Mouse (Mus musculus): Measurements from ENCODE around the gene Pank4.
A peak's percentile ranks its signal among the peaks of the same experiment; 100 is the strongest.

The Pank4 gene

DNA sequence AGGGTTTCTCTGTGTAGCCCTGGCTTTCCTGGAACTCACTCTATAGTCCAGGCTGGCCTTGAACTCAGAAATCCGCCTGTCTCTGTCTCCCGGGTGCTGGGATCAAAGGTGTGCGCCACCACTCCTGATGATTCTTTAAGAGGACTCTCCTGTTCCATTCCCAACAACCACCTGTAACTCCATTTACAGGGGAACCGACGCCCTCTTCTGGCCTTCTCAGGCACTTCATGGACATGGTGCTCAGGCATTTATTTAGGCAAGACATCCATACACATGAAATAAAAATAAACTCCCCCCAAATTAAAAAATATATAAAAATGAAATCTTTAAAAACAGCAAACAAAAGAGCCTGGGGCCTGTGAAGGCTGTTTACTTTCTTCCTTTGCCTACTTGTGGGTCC, 3.2 kb downstream of the Pank4 start:
- peak in 1 of 2 experiments; percentile 36 for DNase-seq (ENCODE audit: low spot score in 2 of 2)

DNA sequence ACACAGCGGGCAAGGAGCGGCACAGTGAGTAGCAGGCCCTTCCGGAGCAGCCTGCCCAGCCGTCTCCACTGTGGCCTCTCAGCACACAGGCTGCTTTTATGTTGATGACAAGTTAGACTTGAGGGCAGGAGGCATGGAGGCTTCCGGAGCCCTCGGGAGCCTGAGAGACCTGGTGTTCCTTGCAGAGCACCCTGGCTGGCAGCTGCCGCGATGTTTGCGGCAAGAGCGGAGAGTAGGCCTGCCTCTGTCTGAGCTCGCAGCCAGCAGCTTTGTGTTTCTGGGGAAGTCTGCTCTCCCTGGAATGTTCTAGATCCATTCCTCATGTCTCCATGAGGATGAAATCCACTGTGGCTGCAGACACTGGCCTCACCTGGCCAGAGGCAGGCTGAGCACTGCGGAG, 8.6 kb downstream of the Pank4 start:
- DNase-seq (ENCODE audit: low spot score in 2 of 2) = no peak

DNA sequence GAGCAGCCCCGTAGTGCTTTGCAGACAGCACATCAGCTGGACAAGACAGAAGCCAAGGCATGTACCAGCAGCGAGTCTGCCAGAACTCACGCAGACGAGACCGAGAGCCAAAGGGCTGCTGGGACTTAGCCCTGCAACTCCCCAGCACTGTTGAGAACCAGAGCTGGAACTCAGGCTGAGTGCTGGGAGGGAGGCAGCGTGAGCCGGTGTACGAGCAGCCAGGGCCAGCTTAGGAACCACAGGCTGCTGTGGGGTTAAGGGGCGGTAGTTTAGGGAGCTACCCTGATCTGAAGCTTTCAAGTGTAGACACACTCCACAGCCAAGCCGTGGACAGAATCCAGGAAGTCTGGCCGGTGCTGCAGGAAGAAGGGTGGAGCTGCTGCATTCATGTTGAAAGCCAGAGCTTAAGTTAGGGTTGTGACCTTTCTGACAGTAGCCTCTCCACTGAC, 10.3 kb downstream of the Pank4 start:
- no peak for DNase-seq (ENCODE audit: low spot score in 2 of 2)

DNA sequence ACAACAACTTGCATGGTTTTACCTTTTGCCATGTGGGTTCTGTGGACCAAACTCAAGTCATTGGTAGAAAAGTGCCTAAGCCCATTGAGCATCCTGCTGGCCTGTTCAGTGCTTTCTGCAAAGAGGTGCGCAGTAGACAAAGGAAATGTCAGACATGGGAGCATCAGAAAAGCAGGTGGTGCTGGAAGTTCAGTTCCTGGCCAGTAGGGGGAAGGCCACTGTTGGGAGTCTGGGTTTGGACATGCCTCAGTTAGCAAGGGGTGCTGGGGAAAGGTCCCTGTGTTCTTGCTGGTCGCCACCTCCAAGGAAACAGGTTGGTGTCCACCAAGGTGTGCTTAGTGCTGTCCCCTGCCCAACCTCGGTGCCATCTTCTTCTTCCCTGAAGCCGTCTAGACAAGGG, 16.2 kb downstream of the Pank4 start:
- no peak for DNase-seq (ENCODE audit: low spot score in 2 of 2)

DNA sequence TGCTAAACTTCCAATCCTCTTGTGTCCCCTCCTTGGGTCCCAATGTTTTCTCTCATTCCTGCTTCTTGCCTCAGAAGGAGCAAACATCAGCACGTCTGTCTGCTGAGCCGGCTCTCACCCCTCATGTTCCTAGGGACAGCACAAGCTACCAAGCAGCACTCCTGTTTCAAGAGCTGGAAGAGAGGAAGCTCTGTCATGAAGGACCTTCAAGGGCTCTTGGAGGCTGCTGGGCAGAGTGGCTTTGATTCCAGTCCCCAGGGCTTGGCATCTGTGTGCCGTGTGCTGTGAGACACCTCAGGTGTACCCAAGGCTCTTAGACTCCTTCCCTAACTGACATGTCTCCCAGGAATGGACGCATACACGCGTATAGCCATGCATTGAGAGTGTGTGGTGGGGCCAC, 17.2 kb downstream of the Pank4 start:
- DNase-seq (ENCODE audit: low spot score in 2 of 2) = no peak

DNA sequence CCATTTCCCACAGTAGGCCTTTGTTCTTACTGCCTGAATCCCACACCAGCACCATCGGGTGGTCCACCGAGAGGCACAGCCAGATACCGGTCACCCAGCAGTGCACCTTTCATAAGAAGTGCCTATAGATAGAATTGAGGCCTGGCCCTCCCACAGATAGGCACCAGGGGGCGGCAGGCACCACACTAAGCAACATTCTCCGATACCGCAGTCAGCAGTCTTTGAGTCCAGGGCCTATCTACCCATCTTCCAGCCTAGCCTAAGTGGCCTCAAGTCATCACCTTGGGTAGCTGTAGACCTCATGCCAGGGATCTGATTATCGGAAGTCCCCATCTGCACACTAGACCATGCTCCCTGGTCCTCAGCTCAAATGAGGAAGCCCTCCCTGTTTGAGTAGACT, 17.6 kb downstream of the Pank4 start:
- peak in 1 of 2 experiments; percentile 30 for DNase-seq (ENCODE audit: low spot score in 2 of 2)

DNA sequence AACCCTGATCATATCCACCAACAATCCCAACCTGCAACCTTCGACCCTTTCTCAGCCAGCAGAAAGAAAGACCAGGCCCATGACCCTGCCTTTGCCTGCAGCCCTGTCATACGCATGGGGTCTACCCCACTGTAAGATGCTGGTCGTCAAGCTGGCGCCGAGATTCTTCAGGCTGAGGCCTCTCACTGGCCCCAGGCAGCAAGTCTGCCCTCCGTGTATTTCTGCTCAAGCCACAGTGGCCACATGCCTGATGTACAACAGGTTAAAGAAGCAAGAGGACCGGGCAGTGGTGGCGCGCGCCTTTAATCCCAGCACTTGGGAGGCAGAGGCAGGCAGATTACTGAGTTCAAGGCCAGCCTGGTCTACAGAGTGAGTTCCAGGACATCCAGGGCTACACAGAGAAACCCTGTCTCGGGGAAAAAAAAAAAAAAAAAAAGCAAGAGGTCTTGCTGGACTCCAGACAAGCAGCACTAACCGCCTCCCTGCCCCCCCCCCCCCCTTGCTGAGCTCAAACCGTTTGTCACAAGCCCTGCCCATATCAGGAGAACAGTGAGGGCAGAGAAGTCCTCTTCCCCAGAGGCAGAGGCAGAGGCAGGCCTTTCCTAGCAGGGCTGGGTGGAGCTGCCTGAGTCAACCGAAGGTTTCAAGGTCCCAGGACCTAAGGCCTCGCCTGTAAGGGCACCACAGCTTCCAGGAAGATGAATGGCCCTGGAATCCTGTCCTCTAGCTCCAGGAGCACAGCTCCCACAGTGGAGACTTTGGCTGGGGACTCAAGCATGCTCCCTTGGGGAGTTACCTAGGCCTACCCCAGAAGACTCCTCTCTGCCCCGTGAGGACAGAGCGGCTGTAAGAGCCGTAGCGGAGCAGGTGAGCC, 18.6 kb downstream of the Pank4 start:
- no peak for DNase-seq (ENCODE audit: low spot score in 2 of 2)

DNA sequence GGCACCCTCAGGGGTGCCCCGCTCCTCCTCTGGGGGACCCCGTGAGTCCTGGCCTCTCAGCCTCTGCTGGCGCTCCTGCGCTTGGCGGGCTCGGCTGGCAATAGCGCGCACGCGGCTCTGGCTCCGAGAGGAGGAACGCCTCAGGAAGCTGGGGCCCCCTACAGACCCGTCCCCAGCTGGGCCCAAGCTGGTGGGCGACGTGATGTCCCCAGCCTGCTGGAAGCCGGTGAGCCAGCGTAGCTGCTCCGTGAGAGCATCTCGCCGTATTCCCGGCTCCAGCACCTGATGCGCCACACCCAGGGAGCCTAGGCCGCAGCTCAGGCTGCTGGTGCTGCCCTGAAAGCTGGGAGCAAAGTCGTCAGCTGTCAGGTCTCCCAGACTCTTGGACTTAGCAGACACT, 19.8 kb downstream of the Pank4 start:
- DNase-seq (ENCODE audit: low spot score in 2 of 2) = no peak

DNA sequence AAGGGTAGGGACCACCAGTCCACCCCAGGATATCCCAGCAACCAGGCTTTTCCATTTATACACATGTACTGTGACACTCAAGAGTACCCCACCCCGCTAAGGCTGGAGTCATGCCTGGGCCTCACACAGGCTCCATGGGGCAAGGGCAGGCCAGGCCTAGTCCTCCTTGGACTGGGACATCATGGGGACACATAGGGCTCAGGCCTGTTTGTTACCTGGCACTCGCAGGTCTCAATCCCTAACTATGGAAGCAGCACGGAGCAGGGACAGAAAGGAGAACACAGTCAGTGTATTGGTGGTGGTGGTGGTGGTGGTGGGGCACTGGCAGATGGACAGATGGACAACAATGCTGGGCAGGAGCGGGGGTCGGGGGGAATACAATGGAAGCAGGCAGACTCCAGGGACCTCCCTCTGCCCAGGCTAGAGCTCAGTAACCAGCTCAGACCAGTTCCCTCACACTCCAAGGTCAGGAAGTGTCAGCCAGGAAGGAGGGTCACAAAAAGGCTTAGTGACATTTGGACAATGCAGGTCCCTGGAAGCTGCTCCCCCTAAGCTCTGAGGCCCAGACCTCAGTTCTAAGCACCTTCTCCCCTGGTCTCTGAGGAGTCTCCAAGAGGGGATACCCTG, 21.3 kb downstream of the Pank4 start:
- DNase-seq (ENCODE audit: low spot score in 2 of 2) = no peak

DNA sequence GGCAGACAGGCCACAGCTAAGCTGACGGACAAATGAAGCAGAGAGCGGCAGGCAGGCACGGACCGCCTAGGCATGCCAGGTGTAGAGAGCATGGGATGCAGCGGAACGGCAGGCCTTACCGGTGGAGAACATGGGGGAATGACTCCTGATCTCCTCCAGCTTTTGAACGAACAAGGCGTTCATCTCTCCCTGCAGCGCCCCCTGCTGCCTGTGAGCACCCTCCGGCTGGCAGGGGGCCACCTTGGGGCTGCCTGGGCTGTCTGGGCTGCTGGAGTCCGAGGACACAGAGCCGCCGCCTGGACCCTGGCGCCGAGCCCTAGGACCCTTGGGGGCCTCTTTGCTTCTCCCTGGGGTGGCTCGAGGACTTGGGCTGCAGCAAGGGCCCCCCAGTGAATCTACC, 22.2 kb downstream of the Pank4 start:
- peak in 1 of 2 experiments; percentile 57 for DNase-seq (ENCODE audit: low spot score in 2 of 2)

DNA sequence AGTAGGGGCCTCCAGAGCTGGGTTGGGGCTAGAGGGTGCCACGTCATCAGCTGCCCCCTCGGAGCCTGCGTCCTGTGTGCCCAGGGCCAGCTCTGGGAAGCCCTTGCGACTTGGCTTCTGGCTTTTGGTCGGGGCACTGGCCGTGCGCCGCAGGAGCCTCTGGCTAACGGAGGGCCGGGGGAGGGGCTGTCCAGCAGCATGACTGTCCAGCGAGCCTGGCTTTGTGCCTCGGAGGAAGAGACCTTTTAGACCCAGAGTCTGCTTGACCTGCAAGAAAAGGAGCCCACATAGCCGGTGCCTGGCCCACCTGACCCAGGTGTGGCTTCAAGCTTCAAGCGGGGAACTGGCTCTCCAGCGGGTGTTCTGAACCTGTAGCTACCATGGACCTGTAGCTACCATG, 22.8 kb downstream of the Pank4 start:
- no peak for DNase-seq (ENCODE audit: low spot score in 2 of 2)

DNA sequence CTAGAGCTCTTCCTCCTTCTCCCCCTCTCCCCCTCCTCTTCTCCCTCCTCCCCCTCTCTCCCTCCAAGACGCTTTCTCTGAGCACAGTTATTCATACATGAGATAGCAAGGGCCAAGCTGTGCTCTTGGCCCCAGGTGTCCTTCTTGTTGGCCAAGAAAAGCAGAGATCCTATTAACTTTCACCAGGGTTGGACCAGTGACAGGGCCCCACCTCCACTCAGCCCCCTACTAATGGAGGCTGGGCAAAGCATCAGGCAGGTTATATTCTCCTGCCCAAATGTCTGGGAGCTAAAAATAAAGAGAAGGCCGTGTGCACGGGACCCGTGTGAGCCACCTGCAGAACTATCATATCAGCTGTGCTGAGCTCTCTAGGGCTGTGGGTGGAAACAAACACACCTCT, 31.0 kb downstream of the Pank4 start:
- DNase-seq (ENCODE audit: low spot score in 2 of 2) = no peak

DNA sequence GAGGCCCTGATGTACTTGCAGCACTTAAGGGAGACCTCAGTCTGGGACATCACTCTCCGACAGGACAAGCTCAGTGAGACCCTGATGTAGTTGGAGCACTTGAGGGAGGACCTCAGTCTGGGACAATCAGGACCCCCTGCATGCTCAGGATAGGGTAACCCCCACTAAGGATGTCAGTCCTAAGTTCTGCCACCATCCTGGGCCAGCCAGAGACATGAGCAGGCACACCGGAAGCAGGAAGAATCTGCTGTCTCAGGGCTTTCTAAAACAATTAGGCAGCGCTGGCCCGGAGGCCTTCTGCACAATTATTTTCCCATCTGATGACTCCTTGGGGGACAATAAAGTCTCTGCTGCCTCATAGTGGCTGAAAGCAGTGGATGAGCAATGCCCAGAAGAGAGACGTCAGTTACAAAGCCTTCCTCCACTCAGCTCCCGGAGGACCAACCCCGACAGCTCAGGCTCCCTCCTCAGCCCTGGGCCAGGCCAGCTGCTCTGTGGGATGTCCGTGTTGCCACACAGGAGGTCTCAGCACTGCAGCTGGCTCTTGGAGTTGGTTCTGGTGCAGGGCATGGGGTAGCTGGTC, 32.7 kb downstream of the Pank4 start:
- DNase-seq (ENCODE audit: low spot score in 2 of 2) = no peak

DNA sequence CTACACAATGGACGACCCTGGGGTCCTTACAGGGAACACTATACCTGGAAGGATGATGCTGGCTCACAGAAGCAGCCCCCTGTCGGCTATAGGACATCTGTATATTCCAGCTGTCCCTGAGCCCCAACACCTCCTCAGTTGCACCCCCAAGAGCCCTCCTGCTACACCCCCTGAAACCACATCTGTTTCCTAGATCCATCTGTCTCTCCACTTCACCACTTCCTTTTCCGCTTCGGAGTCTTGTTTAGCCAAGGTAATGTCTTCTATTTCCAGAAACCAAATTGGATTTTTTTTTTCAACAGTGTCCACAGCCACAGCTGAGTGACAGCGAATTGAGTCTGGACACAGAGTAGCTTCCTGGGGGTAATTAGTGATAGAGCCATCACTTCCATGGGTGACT, 35.5 kb downstream of the Pank4 start:
- DNase-seq (ENCODE audit: low spot score in 2 of 2) = no peak

DNA sequence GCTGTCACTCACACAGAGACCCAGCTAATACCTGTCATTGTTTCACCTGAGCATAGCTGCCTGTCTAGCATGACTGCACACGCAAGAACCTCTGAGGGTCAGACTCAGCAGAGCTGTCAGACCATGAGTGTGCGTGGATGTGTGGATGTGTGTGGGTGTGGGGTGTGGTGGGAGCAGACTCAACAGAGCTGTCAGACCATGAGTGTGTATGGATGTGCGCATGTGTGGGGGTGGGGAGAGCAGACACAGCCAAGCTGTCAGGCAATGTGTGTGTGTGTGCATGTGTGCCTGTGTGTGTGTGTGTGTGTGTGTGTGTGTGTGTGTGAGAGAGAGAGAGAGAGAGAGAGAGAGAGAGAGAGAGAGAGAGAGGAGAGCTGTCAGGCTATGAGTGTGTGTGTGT, 41.4 kb downstream of the Pank4 start:
- no peak for DNase-seq (ENCODE audit: low spot score in 2 of 2)

DNA sequence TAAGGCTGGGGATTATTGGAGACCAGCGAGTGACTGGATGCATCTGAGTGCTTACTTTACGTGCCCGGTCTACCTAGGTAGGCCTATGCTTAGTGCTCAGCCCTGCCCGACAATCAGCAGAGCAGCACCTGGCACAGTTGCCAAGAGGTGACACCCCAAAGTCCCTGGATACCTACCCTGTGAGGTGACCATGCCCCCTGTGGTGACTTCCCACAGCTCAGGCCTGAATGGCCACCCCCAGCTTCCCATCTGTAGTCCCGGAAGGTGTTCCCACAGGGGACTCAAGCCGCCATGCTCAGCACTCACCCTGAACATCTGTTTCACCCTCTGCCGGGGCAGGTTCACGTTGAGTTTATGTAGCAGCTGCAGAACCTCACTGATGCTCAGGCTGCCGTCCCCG, 42.4 kb downstream of the Pank4 start:
- DNase-seq (ENCODE audit: low spot score in 2 of 2) = no peak

DNA sequence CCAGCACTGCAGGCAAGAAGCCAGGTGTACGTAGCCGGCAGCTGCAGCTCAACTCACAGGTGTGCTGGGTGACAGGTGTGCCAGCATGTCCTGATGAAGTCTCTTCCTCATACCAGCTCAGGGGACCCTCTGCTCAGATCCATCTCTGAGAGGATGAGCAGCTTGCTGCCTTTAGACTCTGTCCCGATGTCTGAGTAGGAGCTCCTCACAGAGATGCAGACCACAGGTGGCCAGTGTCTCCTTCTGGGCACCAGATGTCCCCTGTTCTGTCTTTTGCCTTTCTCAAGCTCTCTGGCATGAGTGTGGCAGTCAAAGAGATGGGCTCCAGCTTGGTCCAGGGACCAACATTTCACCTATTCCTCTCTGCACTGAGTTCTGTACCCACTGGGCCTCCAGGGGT, 43.7 kb downstream of the Pank4 start:
- DNase-seq (ENCODE audit: low spot score in 2 of 2) = no peak

DNA sequence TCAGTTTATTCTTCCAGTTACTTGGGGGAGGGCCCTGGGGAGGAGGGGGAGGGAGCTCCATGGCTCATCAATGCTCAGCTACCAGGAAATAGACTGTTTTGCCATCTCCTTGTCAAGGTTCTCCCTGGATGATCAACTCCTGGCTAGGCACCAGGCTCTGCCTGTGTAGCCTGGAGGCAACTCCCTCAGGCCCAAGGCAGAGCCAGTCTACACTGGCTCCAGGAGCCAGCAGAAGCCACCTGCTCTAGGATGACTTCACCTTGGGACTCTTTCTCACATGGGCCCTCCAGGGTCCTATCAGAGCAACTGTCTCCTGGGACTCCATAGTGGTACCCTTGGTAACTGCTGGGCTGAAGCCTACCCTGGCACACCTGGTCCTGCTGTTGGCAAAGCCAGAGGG, 44.2 kb downstream of the Pank4 start:
- DNase-seq (ENCODE audit: low spot score in 2 of 2) = no peak

DNA sequence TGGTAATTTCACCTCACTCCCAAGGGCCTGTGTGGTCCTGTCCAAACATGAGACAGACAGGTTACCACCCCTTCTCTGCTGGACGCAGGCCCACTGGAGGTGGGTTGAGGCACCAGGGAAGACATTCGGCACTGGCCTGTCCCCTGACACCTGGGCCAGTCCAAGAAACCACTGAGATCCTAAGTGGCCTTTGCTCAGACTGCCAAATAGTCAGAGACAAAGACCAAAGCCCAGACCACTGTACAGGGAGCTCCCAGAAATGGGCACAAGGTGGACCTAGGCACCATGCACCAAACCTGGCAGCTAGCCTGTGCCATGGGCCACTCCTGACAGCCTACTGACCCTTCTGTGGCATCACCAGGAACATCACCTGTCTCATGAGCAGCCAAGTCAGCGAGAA, 45.3 kb downstream of the Pank4 start:
- DNase-seq (ENCODE audit: low spot score in 2 of 2) = no peak

DNA sequence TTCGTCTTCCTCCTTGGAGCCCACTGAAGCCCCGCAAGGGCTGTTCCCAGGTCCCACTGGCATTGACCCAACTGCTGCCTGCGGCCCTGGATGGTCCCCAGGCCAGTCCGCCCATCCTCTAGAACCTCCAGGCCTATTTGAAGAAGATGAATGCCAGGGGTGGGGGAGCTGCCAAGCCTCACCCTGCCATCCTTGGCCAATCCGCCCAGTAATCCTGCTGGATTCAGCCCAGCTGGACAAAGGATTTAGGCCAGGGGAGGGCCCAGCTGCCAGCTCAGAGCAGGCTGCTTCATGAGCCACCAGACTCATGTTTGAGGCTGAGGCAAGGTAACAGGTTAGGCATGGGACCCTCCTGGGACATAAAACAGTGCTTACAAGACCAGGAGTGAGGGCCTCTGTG, 46.9 kb downstream of the Pank4 start:
- DNase-seq (ENCODE audit: low spot score in 2 of 2) = no peak

DNA sequence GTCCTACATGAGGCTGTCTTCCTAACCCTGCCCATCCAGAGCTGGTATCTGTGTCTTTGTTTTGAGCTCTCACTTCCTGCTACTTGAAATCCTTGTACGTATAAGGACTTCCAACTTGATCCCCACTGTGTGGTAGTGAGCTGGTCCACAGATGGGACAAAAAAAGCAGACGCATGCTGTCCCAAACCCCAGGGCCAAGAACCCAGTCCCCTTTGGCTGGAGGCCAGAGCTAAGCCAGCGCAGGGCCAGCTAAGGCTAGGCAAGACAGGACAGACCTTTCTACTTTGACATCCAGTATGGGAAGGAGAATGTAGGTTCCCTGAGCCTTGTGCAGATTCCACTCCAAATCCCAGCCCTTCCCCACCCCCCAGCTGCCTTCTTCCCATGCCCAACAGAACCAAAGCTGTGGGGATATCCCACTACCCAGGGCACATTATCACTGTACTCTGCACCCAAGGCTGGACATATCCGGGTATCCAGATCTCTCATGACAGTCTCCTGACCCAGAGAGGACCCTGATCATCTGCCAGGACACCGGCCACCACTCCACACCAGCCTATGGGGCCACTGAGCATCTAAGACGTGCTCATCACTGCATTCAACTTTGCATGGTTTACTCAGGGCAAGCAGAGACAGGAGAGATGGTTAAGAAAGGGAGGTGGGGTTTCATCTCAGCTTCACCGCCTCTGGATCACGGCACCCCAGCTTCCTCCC, 47.5 kb downstream of the Pank4 start:
- DNase-seq (ENCODE audit: low spot score in 2 of 2) = no peak

DNA sequence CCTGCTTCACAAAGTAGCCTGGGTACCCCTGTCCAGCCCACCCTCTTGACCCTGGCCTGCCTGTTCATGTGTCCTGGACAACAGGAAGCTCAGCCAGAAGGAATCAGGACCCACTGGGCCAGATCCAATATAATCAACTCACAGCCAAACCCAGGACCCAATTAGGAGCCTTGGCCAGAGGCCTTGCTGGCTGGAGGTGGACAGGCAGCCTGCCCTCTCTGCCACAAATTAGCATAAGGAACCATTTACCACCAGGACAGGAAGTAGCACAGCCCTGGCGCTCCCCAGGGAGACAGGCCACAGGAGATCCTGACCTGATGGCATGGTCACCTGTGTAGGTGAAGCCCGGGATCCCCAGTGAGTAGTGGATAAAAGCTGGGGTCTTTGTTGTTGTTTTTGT, 48.2 kb downstream of the Pank4 start:
- DNase-seq (ENCODE audit: low spot score in 2 of 2) = no peak
